Mouse (Mus musculus) heart, postnatal 0 days (tissue): ENCODE results near the gene Art4. TPM values are rescaled to one million over a fixed set of nuclear protein-coding genes. Genes with fewer than 3 reads are reported as not detected.

ENCODE experiments used
- ATAC-seq: fragments of 200-750 bp; cut with Nextera tagmentation; 2 replicates; pipeline ENCODE4 v1.8.0; 2017; ENCODE audit warnings: low read depth, moderate number of reproducible peaks, moderate library complexity; ENCODE audit not compliant: insufficient read depth
- DNase-seq: peaks from one replicate; pipeline ENCODE4 v3.0.0-alpha.2; 2016; ENCODE audit warnings: low spot score
- H3K27ac ChIP-seq: fragments of 300-500 bp; sonication (generic); 2 replicates; pipeline ENCODE4 v1.5.1; 2014; ENCODE audit warnings: low read depth, mild to moderate bottlenecking
- H3K27me3 ChIP-seq: fragments of 300-500 bp; sonication (generic); 2 replicates; pipeline ENCODE4 v1.6.1; 2014; ENCODE audit warnings: low read length, mixed read lengths; ENCODE audit not compliant: control insufficient read depth, insufficient read depth
- H3K36me3 ChIP-seq: fragments of 300-500 bp; sonication (generic); replicated peaks from 2 replicates; pipeline ENCODE4 v1.6.1; 2014; ENCODE audit warnings: low read length, mixed read lengths; ENCODE audit not compliant: control insufficient read depth, insufficient read depth
- H3K4me1 ChIP-seq: fragments of 300-500 bp; sonication (generic); 2 replicates; pipeline ENCODE4 v1.6.1; 2014; ENCODE audit warnings: antibody characterized with exemption; ENCODE audit not compliant: control insufficient read depth, insufficient read depth
- H3K4me2 ChIP-seq: fragments of 300-500 bp; sonication (generic); 2 replicates; pipeline ENCODE4 v1.6.1; 2014; ENCODE audit warnings: low read depth, mild to moderate bottlenecking, low read length, moderate library complexity
- H3K4me3 ChIP-seq: fragments of 300-500 bp; sonication (generic); 2 replicates; pipeline ENCODE4 v1.5.1; 2014; ENCODE audit warnings: low read depth, low read length
- H3K9ac ChIP-seq: fragments of 300-500 bp; sonication (generic); replicated peaks from 2 replicates; pipeline ENCODE4 v1.6.1; 2014; ENCODE audit warnings: low read depth, low read length, mixed read lengths
- H3K9me3 ChIP-seq: fragments of 300-500 bp; sonication (generic); replicated peaks from 2 replicates; pipeline ENCODE4 v1.6.1; 2016; ENCODE audit warnings: low read length; ENCODE audit not compliant: control insufficient read depth
- CTCF ChIP-seq: IDR thresholded peaks from 2 replicates; pipeline ENCODE4 v1.5.1; 2016; ENCODE audit warnings: antibody characterized with exemption, control low read depth, low read depth
- EP300 ChIP-seq: IDR thresholded peaks from 2 replicates; pipeline ENCODE4 v1.6.1; 2016; ENCODE audit warnings: antibody characterized with exemption, low read depth
- WGBS: fragments of 180-500 bp; shearing (Covaris S2); extraction: QIAGEN DNeasy Blood & Tissue Kit; methylation state at CpG from one replicate; pipeline ENCODE4 v1.1.7; 2014; 5-methylcytosine and 5-hydroxymethylcytosine counted together
- polyA plus RNA-seq: library from polyadenylated mRNA; unstranded; fragments of >200 nt; fragmentation: Nextera tagmentation; extraction: Ambion mirVana; gene quantifications from 2 replicates; pipeline ENCODE4 v1.2.1, GENCODE M21; 2015
- total RNA-seq: library from RNA; depleted of rRNA; stranded (reverse); fragments of >200 nt; gene quantifications from 2 replicates; pipeline ENCODE4 v1.2.3, GENCODE M21; 2014; ENCODE audit warnings: low replicate concordance

The Art4 gene
- total and polyA plus RNA-seq, 2 experiments from 2014 or later = 8.7 to 19.3 TPM

DNA sequence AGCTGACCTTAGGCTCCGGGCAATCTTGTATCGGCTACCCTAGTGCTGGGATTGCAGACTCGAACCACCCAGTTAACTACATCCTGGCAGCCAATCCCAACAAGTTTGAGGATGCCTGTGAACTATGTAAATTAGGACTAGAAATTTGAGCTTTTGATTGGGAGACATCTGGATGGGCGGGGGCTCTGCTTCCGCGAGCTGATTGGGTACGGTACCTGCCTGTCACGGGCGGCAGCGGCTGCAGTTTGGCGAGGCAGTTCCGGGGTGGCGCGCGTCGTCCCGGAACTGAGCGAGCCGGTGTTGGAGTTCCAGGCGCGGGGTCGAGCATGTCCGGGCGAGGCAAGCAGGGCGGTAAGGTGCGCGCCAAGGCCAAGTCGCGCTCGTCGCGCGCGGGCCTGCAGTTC is 49.5 kb downstream of the Art4 start, which contains the start of gene H2afj:
Gene H2afj (plus strand): TSS at position 231 of the 404 bp plus-strand sequence.
- Histone ChIP-seq H3K36me3 (peaks cover 11% of the 10 kb centered on the region), H3K4me3 (peak within 1 kb of the TSS; percentile 90), H3K4me2 (peak within 1 kb of the TSS; percentile 91), H3K27me3 (no peaks in the 10 kb centered on the region), H3K4me1 (peaks cover 15% of the 10 kb centered on the region), H3K27ac (peak within 1 kb of the TSS; percentile 60), H3K9ac (peak within 1 kb of the TSS; percentile 72), H3K9me3 (no peaks in the 10 kb centered on the region)
- 0% methylated on average over 34 of the region's 34 CpGs for WGBS
- peak; percentile 85 for ATAC-seq
- peak; percentile 97 for DNase-seq
- TF ChIP-seq CTCF (no peak), EP300 (no peak)

GRCm38 (mm10) chr6:136807395-136808013 is 50.0 kb downstream of the Art4 start:
- Histone ChIP-seq H3K36me3 (peaks cover 6% of the 10 kb centered on the region; the same call in 1 of the 2 replicates), H3K27me3 (no peaks in the 10 kb centered on the region), H3K4me1 (peaks cover 17% of the 10 kb centered on the region), H3K27ac (peak overlapping the region; percentile 60), H3K9ac (peak overlapping the region; percentile 5; the same call in 1 of the 2 replicates), H3K9me3 (no peaks in the 10 kb centered on the region), H3K4me3 (peak overlapping the region; percentile 90), H3K4me2 (peak overlapping the region; percentile 91)
- 21% methylated on average over 18 of the region's 18 CpGs for WGBS
- DNase-seq (no peak), ATAC-seq (no peak)
- TF ChIP-seq EP300 (no peak), CTCF (no peak)

- TF ChIP-seq CTCF (no peak), EP300 (no peak)
Observed at GRCm38 (mm10) chr6:136806819-136807218, 50.7 kb downstream of the Art4 start.

DNA sequence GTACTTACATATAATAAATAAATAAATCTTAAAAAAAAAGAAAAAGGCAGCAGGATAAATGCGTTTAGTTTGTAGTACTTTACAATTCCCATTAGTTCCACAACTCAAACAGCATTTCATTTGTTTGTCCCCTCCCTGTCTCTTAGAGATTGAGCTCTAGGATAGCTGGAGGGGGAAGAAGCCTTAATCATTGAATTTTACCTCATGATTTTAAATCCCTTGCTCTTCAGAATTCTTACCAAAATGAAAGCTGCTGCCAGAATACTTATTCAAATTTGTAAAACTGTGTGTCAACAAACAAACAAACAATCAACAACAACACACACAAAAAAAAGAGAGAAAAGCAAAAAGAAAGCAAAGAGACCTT is 52.1 kb downstream of the Art4 start:
- no peaks in the 10 kb centered on the region for H3K27me3 ChIP-seq
- no peak overlapping the region for H3K4me3 ChIP-seq
- peaks cover 17% of the 10 kb centered on the region for H3K4me1 ChIP-seq
- H3K4me2 ChIP-seq = no peak overlapping the region
- DNase-seq (no peak), ATAC-seq (no peak)
- no peaks in the 10 kb centered on the region for H3K9me3 ChIP-seq
- WGBS = 85% methylated on average over 1 of the region's 1 CpGs
- TF ChIP-seq CTCF = no peak
- no peak for TF ChIP-seq EP300
- H3K9ac ChIP-seq = no peak overlapping the region
- H3K36me3 ChIP-seq = no peaks in the 10 kb centered on the region
- peak overlapping the region; percentile 99; the same call in 1 of the 2 replicates for H3K27ac ChIP-seq

More at GRCm38 (mm10) chr6:136806819-136807218, 50.7 kb downstream of the Art4 start:
- H3K4me1 ChIP-seq = peaks cover 17% of the 10 kb centered on the region
- H3K36me3 ChIP-seq = no peaks in the 10 kb centered on the region
- H3K9me3 ChIP-seq = no peaks in the 10 kb centered on the region
- no peak overlapping the region for H3K9ac ChIP-seq
- no peak overlapping the region for H3K4me3 ChIP-seq
- ATAC-seq (no peak), DNase-seq (no peak)
- 76% methylated on average over 5 of the region's 5 CpGs for WGBS
- no peak overlapping the region for H3K4me2 ChIP-seq
- no peak overlapping the region for H3K27ac ChIP-seq
- no peaks in the 10 kb centered on the region for H3K27me3 ChIP-seq

DNA sequence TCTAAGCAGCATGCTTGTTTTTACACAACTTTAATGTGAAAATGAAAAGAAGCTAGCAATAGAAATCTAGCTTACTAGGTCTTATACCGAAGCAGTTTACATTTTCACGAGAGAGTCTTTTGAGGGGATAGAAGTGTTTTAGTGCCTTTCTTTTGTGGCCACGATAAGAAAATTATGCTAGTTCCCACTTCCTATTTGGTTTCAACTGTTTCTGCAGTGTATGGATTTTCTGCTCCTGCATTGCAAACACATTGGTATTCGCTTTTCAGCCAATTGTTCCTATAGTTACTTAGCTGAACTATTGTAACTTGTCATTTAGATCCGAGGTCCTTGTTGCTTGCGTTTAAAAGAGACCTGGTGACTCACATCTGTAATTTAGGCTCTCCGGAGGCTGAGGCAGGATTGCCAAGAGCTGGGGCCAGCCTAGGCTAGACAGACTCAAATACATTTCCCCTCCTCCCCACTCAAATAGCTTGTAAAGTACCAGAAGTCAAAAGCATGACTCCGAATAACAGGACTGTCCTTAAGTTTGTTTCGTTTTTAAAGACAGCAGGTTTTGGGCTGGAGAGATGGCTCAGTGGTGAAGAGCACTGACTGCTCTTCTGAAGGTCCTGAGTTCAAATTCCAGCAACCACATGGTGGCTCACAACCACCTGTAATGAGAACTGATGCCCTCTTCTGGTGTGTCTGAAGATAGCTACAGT is 52.7 kb downstream of the Art4 start:
- Histone ChIP-seq H3K4me2 (peak overlapping the region; percentile 73), H3K9ac (peak overlapping the region; percentile 81), H3K9me3 (no peaks in the 10 kb centered on the region), H3K27me3 (no peaks in the 10 kb centered on the region), H3K4me3 (peak overlapping the region; percentile 67), H3K36me3 (no peaks in the 10 kb centered on the region), H3K4me1 (peaks cover 17% of the 10 kb centered on the region), H3K27ac (peak overlapping the region; percentile 99)
- 24% methylated on average over 9 of the region's 9 CpGs for WGBS
- DNase-seq (peak; percentile 31), ATAC-seq (no peak)
- TF ChIP-seq EP300 (no peak), CTCF (no peak)
